Mouse (Mus musculus): Measurements from ENCODE around the gene Fosl1. TPM values are rescaled to one million over a fixed set of nuclear protein-coding genes. Genes with fewer than 3 reads are reported as not detected.
A peak's percentile ranks its signal among the peaks of the same experiment; 100 is the strongest.
"Not testable (repeated sequence)": the region's sequence is repeated elsewhere in the genome, so short reads cannot be mapped to it uniquely, and the experiment has no call there.

The Fosl1 gene
- total RNA-seq (2021) (1 to 10 TPM in 1 of 2 experiments, not detected in 1; 1.2 TPM), polyA plus RNA-seq (2012; rRNA removed) (0.06 and 0.16 TPM in 2 replicates)
- long read RNA-seq: 0 reads

- peak; percentile 84 for DNase-seq
Measured at GRCm38 (mm10) chr19:5447515-5448353, at the start of gene Fosl1. TSS of gene Fosl1 (plus strand) at chr19:5447547.

DNA sequence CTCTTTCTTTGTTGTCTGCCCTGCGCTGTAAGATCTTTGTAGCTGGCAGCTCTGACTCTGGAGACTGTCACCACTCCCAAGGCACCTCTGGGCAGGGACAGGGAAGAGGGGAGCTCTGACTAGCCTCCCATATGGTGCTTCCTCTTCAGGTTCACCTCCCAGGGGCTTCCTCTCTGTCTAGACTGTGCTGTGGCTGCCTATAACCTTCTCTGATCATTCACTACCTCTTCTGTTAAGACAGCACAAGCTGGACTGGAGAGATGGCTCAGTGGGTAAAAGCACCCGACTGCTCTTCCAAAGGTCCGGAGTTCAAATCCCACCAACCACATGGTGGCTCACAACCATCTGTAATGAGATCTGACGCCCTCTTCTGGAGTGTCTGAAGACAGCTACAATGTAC is 46.3 kb upstream of the Fosl1 start:
- not testable (repeated sequence) for DNase-seq

DNA sequence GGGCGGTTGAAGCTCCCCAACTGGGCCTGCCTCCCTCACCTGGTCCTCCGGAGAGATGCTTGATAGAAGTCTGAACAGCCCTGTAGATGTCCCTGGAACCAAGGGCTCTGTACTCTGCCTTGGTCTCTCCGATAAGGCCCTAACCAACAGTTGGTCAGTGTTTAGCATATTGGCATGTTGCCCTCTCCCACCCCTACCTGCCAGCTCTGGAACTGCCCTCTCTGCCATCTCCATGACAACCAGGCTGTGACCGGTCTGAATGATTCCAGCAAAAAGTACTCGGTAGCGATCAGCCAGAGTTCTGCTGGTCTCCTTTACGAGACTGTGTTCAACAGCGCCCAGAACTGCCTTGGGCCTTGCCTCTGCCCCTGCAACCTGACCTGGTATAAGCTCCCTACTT is 45.1 kb upstream of the Fosl1 start, which contains the start of gene Tsga10ip:
Gene Tsga10ip, minus strand, starts transcription at position 234 of the 400 bp plus-strand sequence.
- DNase-seq: no peak

- DNase-seq: no peak
Measured at GRCm38 (mm10) chr19:5405924-5406323, 41.4 kb upstream of the Fosl1 start.

GRCm38 (mm10) chr19:5406531-5407126 is 40.7 kb upstream of the Fosl1 start:
- peak; percentile 67 for DNase-seq

DNA sequence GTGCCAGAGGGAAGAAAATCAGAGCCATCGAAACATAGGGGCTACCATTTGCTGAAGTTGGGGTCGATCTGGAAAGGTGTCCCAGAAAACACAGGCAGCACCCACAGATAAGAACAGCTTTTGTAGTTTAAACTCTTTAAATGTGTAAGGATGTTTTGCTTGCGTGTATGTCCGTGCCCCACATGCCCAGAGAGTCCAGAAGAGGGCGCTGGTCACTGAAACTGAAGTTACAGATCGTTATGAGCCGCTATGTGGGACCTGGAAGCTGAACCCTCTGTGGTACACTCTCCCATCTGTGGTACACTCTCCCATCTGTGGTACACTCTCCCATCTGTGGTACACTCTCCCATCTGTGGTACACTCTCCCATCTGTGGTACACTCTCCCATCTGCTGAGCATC is 40.2 kb upstream of the Fosl1 start:
- DNase-seq: peak; percentile 36

GRCm38 (mm10) chr19:5408057-5409001 is 39.0 kb upstream of the Fosl1 start:
- no peak for DNase-seq

DNA sequence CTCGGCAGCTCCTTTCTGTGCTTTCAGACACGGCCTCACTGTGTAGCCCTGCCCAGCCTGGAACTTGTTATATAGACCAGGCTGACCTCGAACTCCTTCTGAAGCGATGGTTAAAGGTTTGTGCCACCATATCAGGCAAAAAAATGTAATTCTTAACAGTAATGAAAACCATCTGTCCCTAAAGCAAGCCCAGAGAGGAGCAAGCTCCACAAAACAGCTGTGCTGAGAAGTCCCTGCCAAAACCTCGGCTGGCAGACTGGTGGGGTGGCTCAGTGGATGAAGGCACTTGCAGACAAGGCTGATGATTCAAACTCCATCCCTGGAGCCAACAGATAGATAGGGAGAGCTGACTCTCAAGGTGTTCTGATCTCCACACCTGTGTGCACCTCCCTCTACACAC is 38.3 kb upstream of the Fosl1 start:
- DNase-seq: no peak

DNA sequence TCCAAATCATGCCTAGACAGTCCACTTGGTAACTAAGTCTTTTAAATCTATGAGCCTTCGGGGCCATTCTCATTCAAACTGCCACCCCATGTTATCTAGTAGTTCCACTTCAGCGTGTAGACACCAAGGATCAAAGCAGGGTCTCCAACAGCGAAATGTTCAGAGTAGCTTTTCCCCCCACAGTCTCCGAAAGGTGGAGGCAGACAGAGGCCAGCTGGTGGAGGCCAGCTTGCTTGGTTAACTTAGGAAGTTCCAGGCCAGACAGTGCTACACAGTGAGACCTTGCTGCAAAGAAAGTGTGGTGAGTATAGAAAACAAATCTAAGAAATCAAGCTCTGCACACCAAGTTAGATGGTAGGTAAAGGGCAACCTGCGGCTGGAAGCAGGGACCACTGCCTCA is 36.7 kb upstream of the Fosl1 start:
- DNase-seq: no peak

DNA sequence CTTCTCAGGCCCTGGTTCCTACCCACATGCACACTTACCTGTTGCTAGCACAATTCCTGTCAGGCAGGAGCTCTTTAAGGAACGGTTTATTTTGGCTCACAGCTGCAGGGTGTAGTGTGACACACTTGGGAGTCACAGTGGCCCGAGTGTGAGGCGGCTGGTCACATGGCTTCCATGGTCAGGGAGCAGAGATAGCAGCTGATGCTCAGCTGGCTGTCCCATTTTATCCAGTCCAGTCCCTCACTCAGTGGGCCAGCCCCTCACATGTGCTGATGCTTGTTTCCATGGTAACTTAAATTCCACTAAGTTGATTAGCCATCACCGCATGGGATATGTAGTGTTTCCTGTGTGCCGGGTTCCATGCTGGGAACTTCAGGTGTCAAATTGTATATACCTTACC is 35.4 kb upstream of the Fosl1 start:
- no peak for DNase-seq

- DNase-seq: no peak
Measured at GRCm38 (mm10) chr19:5413840-5414239, 33.5 kb upstream of the Fosl1 start.

GRCm38 (mm10) chr19:5414534-5414957 is 32.8 kb upstream of the Fosl1 start:
- DNase-seq: peak; percentile 51

DNA sequence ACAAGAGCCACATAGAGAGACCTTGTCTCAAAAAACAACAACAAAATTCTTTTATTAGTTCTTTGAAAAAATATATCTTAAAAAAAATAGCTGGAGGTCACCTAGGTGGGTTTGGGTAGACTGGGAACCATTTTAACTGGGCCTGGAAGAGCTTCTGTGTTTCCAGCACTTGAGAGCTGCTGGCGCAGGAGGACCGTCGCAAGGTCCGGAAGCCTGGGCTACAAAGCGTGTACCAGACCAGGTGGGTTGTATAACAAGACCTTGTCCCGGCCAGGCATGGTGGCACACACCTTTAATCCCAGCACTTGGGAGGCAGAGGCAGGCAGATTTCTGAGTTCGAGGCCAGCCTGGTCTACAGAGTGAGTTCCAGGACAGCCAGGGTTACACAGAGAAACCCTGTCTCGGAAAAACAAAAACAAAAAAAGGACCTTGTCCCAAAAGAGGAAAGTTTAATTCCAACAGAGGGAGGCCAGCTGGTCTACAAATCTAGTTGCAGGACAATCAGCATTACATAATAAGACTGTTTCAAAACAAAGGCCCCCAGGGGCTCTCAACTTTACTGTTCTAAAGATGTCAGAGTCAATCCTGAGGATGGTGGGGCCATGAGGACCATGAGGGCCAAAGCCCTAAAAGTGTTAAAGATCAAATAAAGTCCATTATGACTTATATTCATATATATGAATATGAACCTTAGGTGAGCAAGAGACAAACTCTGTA is 28.4 kb upstream of the Fosl1 start:
- no peak for DNase-seq

DNA sequence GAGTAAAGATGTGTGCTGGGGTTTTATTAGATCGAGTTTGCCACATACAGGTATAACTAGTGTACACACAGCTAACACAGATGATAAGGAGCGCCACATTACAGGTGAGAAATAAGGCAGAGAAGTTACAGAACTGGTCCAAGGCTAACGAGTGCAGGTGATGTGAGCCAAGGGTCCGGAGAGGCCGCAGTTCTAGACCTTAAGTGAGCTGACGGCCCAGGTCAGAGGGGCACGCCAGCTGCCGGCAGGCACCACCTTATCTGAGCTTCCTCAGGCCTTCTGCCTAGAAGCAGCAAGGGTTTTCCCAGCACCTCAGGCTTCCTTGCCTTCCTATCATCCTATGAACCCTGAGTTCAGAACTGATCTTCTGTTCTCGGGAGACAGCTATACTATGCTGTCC is 27.7 kb upstream of the Fosl1 start:
- DNase-seq: no peak

DNA sequence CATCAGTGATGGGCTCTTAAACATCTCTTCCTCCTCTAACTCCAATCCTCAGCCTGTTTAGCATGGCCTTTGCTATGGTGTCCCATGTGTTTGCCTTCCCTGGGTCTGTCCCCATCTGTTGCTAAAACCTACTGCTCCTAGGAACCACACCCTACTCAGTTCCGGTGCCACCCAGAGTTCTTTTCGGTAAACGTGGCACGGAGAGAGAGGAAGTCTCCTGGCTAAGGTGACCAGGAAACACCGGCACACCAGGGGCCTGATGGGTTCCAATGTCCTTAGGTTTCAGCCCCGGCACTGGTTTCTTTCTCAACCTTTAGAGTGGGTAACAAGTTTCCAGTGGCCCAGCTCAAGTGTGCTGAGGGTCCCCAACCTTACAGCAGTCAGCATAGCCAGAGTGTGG is 26.8 kb upstream of the Fosl1 start:
- no peak for DNase-seq

- no peak for DNase-seq
Measured at GRCm38 (mm10) chr19:5421784-5422183, 25.6 kb upstream of the Fosl1 start.

DNA sequence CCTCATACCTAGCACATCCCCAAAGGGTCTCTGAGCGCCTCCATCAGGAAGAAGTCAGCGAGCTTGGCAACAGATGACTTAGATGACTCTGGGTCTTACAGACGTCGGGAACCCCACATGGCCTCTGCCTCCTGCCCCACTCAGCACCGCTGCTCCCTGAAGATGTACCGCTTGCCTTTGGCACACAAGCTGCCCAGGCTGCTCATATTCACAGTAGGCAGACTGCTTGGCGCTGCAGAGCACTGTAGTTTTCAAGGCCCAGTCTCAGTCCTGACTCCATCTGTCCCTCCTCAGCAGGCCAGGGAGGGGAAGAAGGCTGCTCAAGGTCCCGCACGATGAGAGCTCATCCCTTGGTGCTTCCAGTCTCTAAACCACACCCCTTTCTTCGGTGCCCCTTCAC is 25.1 kb upstream of the Fosl1 start:
- no peak for DNase-seq

GRCm38 (mm10) chr19:5422895-5423443 is 24.4 kb upstream of the Fosl1 start:
- DNase-seq: no peak

GRCm38 (mm10) chr19:5423561-5423960 is 23.8 kb upstream of the Fosl1 start:
- no peak for DNase-seq

- DNase-seq: no peak
Measured at GRCm38 (mm10) chr19:5424092-5424781, 23.1 kb upstream of the Fosl1 start.
